Mouse (Mus musculus) erythroblast, embryonic 14.5 days (primary cell): ENCODE results near the gene Adamtsl3.

Experiments
- GATA1 ChIP-seq: IDR thresholded peaks from 2 replicates; pipeline ENCODE4 v1.6.1; 2012; ENCODE audit warnings: low read length, inconsistent platforms, mixed read lengths
- TAL1 ChIP-seq: IDR thresholded peaks from 3 replicates; pipeline ENCODE4 v1.6.1; 2012; ENCODE audit warnings: low read length, inconsistent platforms, mixed read lengths

DNA sequence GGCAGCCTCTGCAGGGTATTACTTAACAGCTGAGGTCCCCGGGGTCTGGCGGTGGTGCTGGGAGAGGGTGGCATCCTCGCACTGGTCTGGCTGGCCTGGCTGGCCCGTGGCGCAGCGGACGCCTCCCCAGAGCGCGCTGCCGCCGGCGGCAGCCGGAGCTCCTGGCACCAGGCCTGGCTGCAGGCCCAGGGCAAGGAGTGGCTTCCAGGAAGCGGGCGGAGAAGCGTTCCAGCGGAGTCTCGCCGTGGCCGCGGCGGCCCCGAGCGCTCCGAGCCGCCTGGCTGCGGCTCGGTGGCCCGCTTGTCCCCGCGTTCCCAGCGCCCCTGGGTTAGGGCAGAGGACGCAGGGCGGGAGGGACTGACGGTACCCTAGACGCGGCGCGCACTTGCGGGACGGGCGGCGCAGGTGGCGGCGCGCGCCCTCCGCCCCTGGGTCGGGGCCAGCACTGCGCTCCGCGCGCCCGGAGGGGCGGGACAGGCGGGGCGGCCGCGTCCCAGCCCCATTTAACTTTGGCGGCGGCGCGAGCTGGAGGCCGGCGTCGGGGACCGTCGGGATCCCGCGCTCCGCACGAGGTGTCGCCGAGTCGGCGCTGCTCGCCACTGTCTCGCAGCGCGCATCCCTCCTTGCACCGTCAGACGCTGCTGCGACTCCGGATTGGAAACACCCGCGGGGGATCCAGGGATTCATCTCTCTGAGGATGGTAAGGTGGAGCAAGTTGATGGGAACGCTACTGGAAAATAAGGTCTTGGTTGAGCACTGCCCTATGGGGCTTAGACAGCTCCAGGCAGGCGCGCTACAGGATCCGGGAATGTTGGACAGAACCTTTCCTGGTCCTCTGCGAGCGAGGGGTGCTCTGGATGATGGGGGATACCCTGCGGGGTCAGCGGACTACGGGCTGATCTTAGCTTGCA lies at the start of gene Adamtsl3:
- TF ChIP-seq GATA1 (no peak), TAL1 (no peak)
